Mouse (Mus musculus): ENCODE results near the gene Foxp3. TPM values are rescaled to one million over a fixed set of nuclear protein-coding genes. Genes with fewer than 3 reads are reported as not detected.
A peak's percentile ranks its signal among the peaks of the same experiment; 100 is the strongest.

Foxp3 gene
- polyA plus RNA-seq, 1 experiment: 1.2 TPM

DNA sequence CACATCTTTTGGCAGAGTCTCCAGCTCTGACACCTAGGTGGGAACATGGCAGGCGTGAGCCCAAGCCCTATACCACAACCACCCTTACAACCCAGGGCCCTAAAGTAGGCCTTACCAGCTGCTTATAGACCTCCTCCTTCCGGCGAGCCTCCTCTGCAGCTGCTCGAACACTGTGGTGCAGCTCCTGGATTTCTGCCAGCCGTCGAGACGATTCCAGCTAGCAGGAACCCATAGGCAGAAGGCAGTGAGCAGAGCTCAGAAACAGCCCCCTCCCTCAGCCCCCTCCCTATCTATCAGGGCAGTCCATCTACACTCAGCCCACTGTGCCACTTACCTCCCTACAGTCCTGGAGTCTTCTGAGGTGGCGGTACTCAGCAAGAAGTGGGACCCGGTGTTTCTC is 21.9 kb downstream of the Foxp3 start:
- TF ChIP-seq POLR2A (IDR thresholded peaks at IDR 0.05; ENCODE audit: low read depth, low read length): no peak
- no peak overlapping the region for H3K27ac ChIP-seq (ENCODE audit: insufficient read depth, low read depth, low read length)
- 88% methylated on average over 9 of the region's 9 CpGs for WGBS
- no peak overlapping the region for H3K4me3 ChIP-seq (ENCODE audit: low read depth, low read length)
- no peaks in the 10 kb centered on the region for H3K27me3 ChIP-seq (ENCODE audit: control insufficient read depth, insufficient read depth, low read length)
- peaks cover 13% of the 10 kb centered on the region; the same call in 1 of the 2 replicates for H3K36me3 ChIP-seq (ENCODE audit: control insufficient read depth, insufficient read depth, low read length)
- H3K4me1 ChIP-seq (ENCODE audit: control insufficient read depth, insufficient read depth, insufficient read length, low read length): peaks cover 6% of the 10 kb centered on the region; the same call in 1 of the 2 replicates

DNA sequence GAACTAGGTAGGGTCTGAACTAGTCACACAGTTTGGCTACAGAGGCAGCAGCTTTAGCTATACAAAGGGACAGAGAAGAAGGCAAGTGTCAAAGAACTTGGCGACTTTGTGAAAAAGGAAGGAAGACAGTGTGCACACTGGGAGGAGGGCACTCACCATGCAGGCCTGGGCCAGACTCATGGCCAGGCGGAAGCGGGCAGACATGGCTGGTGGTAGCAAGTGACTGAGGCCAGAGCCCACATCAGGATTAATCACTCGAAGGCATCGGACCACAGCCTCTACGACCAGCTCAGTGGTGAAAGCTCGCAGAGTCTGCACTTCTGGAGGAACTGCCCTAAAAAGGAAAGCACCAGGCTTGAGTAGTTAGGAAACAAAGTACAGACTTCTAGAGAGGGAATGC is 30.6 kb downstream of the Foxp3 start:
- no peaks in the 10 kb centered on the region for H3K27me3 ChIP-seq (ENCODE audit: control insufficient read depth, insufficient read depth, low read length)
- 89% methylated on average over 7 of the region's 7 CpGs for WGBS
- TF ChIP-seq POLR2A (IDR thresholded peaks at IDR 0.05; ENCODE audit: low read depth, low read length): no peak
- TF ChIP-seq CTCF (IDR thresholded peaks at IDR 0.05; ENCODE audit: extremely low read depth, insufficient read length, insufficient replicate concordance, low read depth, low read length): no peak
- H3K36me3 ChIP-seq (ENCODE audit: control insufficient read depth, insufficient read depth, low read length): peaks cover 5% of the 10 kb centered on the region; the same call in 1 of the 2 replicates
- no peak overlapping the region for H3K27ac ChIP-seq (ENCODE audit: insufficient read depth, low read depth, low read length)
- H3K4me1 ChIP-seq (ENCODE audit: control insufficient read depth, insufficient read depth, insufficient read length, low read length): no peaks in the 10 kb centered on the region
- H3K4me3 ChIP-seq (ENCODE audit: low read depth, low read length): no peak overlapping the region

DNA sequence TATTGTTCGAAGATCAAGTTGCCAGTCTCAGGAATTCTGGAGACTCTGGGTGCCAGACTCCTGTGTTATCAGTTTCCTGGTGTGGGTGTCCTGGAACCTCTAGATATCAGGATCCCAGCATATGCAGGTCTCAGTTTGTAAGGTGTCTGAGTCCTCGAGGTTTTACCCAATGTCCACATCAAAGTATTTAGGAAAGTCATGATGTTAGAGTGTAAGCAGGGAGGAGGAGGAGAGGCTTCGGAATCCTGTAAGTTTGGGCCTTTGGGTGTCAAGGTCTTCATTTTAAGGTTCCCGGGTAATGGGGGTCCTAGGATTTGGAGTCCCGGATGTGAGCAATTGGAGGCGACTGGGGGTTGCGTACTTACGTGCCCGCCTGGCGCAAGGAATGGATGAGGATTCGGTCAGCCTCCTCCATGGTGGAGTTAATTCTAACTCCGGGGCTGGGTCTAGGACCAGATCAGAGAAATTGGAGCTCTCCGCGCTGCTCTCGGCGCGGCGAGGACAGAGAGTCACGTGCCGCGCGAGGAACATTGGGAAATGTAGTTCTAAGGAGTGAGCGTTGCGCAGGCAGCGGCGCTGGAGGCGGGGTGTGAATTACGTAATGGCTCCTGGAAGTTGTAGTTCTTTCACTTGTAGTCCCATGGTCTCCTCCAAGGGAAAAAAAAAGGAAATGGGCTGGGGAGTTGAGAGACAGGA is 31.6 kb downstream of the Foxp3 start, which contains the start of gene Ccdc22:
Ccdc22 (minus strand) TSS at position 639 of the 696 bp plus-strand sequence.
- H3K4me3 ChIP-seq (ENCODE audit: low read depth, low read length): peak within 1 kb of the TSS; percentile 88
- H3K4me1 ChIP-seq (ENCODE audit: control insufficient read depth, insufficient read depth, insufficient read length, low read length): 0 out of 2 replicates have a peak, but pooled peaks cover 1% of the 10 kb centered on the region
- TF ChIP-seq POLR2A (IDR thresholded peaks at IDR 0.05; ENCODE audit: low read depth, low read length) (no peak), CTCF (IDR thresholded peaks at IDR 0.05; ENCODE audit: extremely low read depth, insufficient read length, insufficient replicate concordance, low read depth, low read length) (no peak)
- no peak within 1 kb of the TSS for H3K27ac ChIP-seq (ENCODE audit: insufficient read depth, low read depth, low read length)
- 11% methylated on average over 28 of the region's 28 CpGs for WGBS
- peaks cover 2% of the 10 kb centered on the region; the same call in 1 of the 2 replicates for H3K27me3 ChIP-seq (ENCODE audit: control insufficient read depth, insufficient read depth, low read length)
- H3K36me3 ChIP-seq (ENCODE audit: control insufficient read depth, insufficient read depth, low read length): peaks cover 2% of the 10 kb centered on the region; the same call in 1 of the 2 replicates

DNA sequence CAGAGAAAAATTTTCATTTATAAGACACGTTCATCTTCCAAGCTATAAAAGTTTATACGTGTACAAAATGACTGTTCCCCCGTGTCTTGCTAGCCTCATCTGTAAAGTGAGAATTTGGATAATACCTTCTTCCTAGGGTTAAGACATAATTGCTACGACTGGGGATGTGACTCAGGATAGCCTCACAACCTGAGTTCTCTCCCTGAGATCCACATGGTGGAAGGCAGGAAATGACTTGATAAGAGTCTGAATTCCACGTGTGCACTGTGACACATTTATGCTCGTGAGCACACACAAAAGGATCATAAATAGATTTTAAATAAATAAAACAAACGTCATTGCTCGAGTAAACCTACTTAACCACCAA is 32.1 kb downstream of the Foxp3 start:
- 16% methylated on average over 8 of the region's 8 CpGs for WGBS
- H3K36me3 ChIP-seq (ENCODE audit: control insufficient read depth, insufficient read depth, low read length): peaks cover 2% of the 10 kb centered on the region; the same call in 1 of the 2 replicates
- TF ChIP-seq CTCF (IDR thresholded peaks at IDR 0.05; ENCODE audit: extremely low read depth, insufficient read length, insufficient replicate concordance, low read depth, low read length) (no peak), POLR2A (IDR thresholded peaks at IDR 0.05; ENCODE audit: low read depth, low read length) (no peak)
- no peak overlapping the region for H3K27ac ChIP-seq (ENCODE audit: insufficient read depth, low read depth, low read length)
- H3K4me3 ChIP-seq (ENCODE audit: low read depth, low read length): no peak overlapping the region
- H3K27me3 ChIP-seq (ENCODE audit: control insufficient read depth, insufficient read depth, low read length): peaks cover 3% of the 10 kb centered on the region; the same call in 1 of the 2 replicates
- H3K4me1 ChIP-seq (ENCODE audit: control insufficient read depth, insufficient read depth, insufficient read length, low read length): 0 out of 2 replicates have a peak, but pooled peaks cover 3% of the 10 kb centered on the region

DNA sequence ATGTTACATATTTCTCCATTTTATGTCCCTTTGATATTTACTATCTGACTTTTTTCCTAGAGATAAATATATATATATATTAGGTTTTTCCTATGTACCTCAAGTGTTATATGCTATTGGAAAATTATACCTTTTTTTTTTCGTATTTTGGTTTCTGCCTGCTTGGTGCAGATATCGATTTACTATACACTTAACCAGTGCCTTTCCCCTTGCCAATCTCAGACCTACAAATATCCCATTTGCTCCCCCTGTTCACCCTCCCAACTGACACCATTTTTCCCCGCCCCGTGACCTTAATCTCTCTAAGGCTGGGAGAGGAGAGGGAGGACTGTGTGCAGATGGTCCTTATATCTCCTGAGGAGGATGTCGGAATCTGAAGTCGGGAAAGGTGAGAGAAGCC is 33.3 kb downstream of the Foxp3 start, which contains the start of gene Cacna1f:
Cacna1f (plus strand) TSS at position 301 of the 400 bp plus-strand sequence.
- no peak within 1 kb of the TSS for H3K4me3 ChIP-seq (ENCODE audit: low read depth, low read length)
- peaks cover 3% of the 10 kb centered on the region; the same call in 1 of the 2 replicates for H3K27me3 ChIP-seq (ENCODE audit: control insufficient read depth, insufficient read depth, low read length)
- H3K27ac ChIP-seq (ENCODE audit: insufficient read depth, low read depth, low read length): no peak within 1 kb of the TSS
- H3K36me3 ChIP-seq (ENCODE audit: control insufficient read depth, insufficient read depth, low read length): 0 out of 2 replicates have a peak, but pooled peaks cover 2% of the 10 kb centered on the region
- 0 out of 2 replicates have a peak, but pooled peaks cover 3% of the 10 kb centered on the region for H3K4me1 ChIP-seq (ENCODE audit: control insufficient read depth, insufficient read depth, insufficient read length, low read length)
- no peak for TF ChIP-seq CTCF (IDR thresholded peaks at IDR 0.05; ENCODE audit: extremely low read depth, insufficient read length, insufficient replicate concordance, low read depth, low read length)
- TF ChIP-seq POLR2A (IDR thresholded peaks at IDR 0.05; ENCODE audit: low read depth, low read length): no peak
- 71% methylated on average over 6 of the region's 6 CpGs for WGBS

DNA sequence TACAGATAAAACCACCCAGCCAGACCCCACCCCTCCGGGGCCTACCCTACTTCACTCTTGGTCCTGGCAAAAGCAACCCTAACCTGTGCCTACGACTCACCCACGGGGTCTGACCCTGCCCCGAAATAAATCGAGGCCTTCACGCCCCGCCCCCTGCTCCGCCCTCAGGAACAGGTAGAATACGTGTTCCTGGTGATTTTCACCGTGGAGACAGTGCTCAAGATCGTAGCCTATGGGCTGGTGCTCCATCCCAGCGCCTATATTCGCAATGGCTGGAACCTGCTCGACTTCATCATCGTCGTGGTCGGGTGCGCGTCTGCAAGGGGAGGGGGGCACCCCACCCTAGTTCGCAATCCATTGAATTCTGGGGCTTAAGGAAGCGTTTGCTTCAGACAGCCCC is 36.6 kb downstream of the Foxp3 start:
- TF ChIP-seq CTCF (IDR thresholded peaks at IDR 0.05; ENCODE audit: extremely low read depth, insufficient read length, insufficient replicate concordance, low read depth, low read length) (no peak), POLR2A (IDR thresholded peaks at IDR 0.05; ENCODE audit: low read depth, low read length) (no peak)
- peak overlapping the region; percentile 26; the same call in 1 of the 2 replicates for H3K4me3 ChIP-seq (ENCODE audit: low read depth, low read length)
- 15% methylated on average over 21 of the region's 21 CpGs for WGBS
- H3K36me3 ChIP-seq (ENCODE audit: control insufficient read depth, insufficient read depth, low read length): no peaks in the 10 kb centered on the region
- no peak overlapping the region for H3K27ac ChIP-seq (ENCODE audit: insufficient read depth, low read depth, low read length)
- H3K4me1 ChIP-seq (ENCODE audit: control insufficient read depth, insufficient read depth, insufficient read length, low read length): 0 out of 2 replicates have a peak, but pooled peaks cover 3% of the 10 kb centered on the region
- peaks cover 3% of the 10 kb centered on the region; the same call in 1 of the 2 replicates for H3K27me3 ChIP-seq (ENCODE audit: control insufficient read depth, insufficient read depth, low read length)

DNA sequence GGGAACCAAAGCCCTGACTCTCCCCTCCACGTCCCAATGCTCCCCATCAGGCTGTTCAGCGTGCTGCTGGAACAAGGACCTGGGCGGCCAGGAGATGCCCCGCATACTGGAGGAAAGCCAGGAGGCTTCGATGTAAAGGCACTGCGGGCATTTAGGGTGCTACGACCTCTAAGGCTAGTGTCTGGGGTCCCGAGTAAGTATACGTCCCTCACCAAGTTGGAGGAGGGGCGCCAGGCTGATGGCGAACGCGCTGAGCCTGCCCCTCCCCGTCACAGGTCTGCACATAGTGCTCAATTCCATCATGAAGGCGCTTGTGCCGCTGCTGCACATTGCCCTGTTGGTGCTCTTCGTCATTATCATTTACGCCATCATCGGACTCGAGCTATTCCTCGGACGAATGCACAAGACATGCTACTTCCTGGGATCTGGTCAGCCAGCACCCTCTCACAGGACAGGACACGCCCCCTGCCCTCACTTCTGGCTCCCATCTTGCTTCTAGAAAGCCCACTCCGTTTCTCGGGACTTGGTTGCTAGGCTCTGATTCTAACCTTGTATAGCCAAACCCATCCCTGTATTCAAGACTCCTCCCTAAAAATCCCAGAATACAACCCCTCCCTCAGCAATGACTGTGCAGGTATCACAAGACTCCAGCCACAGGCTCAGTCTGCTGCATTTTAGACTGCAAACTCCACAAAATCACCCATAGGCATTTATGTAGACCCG is 37.3 kb downstream of the Foxp3 start:
- Histone ChIP-seq H3K27me3 (ENCODE audit: control insufficient read depth, insufficient read depth, low read length) (peaks cover 3% of the 10 kb centered on the region; the same call in 1 of the 2 replicates), H3K4me3 (ENCODE audit: low read depth, low read length) (peak overlapping the region; percentile 33), H3K4me1 (ENCODE audit: control insufficient read depth, insufficient read depth, insufficient read length, low read length) (0 out of 2 replicates have a peak, but pooled peaks cover 3% of the 10 kb centered on the region), H3K27ac (ENCODE audit: insufficient read depth, low read depth, low read length) (no peak overlapping the region), H3K36me3 (ENCODE audit: control insufficient read depth, insufficient read depth, low read length) (no peaks in the 10 kb centered on the region)
- WGBS: 18% methylated on average over 26 of the region's 26 CpGs
- no peak for TF ChIP-seq POLR2A (IDR thresholded peaks at IDR 0.05; ENCODE audit: low read depth, low read length)
- no peak for TF ChIP-seq CTCF (IDR thresholded peaks at IDR 0.05; ENCODE audit: extremely low read depth, insufficient read length, insufficient replicate concordance, low read depth, low read length)

Data from small intestine, adult 2 months (tissue).